Mouse (Mus musculus) WW6 (cell line): ENCODE data around the gene Zfp768.
"Not testable (repeated sequence)": the region's sequence is repeated elsewhere in the genome, so short reads cannot be mapped to it uniquely, and the experiment has no call there.

Source experiments
- DNase-seq: peaks from one replicate; pipeline ENCODE4 v3.0.0-alpha.2; 2013; ENCODE audit warnings: low read depth, low spot score

The Zfp768 gene

DNA sequence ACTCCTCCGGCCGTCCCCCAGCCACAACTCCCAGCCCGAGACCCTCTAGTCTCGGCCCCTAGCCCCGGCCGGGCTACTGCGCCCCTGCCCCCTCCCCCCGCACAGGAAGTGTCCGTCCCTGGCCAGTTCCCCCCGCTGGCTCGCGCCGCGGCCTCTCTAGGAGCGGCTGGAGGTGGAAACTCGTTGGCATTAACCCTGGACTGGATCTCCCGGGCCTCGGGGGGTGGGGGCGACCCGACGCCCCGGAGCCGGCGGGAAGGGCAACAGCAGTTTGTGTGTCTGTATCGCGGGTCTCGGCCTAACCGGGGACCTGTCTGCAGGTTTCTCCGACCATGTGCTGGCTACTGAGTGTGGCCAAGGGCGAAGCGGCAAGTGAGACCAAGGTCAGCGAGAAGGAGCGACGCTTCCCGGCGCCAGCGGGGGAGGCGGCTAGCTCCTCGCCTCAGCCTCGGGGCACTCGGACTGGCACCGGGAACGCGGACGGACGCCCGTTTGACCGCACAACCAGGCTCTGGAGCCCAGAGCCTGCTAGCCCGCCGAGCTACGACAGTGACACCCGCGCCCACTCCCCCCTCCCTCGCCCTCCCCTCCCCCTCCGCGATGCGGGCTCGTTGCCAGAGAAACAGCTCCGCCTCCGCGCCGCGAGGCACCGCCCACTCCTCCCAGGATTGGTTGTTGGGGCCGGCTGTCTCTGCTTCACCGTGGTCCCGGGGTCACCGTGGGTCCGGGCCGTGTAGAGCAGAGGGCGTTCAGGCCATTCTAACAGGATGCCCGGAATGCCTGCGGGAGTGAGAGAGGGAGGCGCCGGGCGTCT is at the start of gene Zfp768:
Gene Zfp768 (minus strand): TSS at position 78 of the 814 bp plus-strand sequence.
- DNase-seq = peak; percentile 77

DNA sequence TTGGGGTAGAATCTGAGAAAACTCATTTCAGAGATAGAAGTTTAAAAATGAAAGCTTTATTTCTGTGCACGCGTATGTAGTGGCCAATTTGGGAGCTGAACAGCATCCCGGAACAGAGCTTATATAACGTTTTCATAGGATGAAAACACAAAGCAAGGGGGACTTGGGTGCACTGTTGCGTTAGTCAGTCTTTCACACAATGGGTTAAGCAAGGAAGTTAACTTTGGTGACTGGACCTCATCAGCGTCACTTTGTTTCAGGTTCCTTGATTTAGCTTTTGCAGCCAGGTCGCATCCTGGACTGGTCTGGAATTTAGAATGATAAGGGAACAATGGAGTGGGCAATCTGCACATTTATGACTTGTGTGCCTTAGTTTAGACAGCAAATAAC is 48.5 kb upstream of the Zfp768 start:
- no peak for DNase-seq

DNA sequence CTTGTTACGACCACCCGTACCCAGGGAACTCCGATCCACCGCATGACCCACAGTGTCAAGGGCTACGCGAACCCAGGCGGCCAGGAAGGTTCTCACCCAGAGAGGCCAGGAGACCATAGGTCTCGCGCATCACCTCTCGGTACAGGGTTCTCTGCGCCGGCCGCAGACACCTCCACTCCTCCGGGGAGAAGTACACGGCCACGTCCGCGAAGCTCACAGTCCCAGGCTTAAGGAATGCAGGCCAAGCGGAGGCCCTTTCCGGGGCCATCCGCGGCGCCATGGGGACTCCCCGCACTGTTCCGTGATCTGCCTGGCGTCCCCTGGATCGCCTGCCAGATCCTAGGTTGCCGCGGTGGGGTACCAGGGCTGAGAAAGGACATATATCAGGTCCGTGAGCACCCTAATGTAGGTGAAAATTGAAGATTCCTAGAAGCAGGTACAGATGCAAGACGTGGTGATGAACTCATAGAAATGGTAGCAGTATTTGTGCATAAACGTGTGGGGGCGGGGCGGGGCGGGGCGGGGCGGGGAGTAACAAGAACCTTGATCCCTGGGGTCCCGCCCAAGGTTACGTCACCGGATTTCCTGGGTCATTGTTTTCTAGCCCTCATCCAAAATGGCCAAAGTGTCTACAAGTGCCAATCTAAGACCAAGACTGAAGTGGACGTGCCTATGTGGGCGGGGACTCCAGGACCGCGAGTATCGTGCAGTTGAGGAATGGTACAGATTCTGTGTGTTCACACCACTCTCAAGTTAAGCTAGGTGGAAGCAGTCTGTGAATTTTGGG is 48.0 kb upstream of the Zfp768 start, which contains the start of gene E430018J23Rik:
Gene E430018J23Rik (minus strand): TSS at position 473 of the 787 bp plus-strand sequence.
- peak; percentile 91 for DNase-seq

DNA sequence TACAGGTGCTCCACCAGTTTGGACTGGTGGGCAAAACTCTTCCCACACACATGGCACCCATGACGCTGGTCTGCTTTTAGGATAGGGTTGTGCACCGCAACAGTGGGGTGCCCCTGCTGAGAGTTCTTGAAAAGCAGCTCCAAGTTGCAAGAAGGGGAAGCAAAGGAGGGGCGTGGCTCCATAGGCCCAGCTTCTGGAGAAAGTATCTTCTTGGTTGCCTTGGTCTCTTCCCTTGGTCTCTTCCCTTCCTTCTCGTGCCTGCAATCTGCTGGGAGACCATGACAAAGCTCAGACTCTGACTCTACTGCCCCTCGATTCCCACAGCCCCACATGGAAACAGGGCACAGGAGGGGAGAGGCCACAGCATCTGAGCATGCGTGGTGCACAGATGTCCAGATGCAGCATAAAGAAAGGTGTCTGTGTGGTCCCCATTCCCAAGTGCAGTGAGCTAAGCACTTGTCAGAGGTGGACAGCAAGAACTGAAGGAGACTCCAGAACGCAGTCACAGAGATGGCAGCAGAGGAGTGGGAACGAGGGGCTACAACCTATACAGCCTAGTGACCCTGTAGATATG is 46.9 kb upstream of the Zfp768 start:
- DNase-seq = no peak

DNA sequence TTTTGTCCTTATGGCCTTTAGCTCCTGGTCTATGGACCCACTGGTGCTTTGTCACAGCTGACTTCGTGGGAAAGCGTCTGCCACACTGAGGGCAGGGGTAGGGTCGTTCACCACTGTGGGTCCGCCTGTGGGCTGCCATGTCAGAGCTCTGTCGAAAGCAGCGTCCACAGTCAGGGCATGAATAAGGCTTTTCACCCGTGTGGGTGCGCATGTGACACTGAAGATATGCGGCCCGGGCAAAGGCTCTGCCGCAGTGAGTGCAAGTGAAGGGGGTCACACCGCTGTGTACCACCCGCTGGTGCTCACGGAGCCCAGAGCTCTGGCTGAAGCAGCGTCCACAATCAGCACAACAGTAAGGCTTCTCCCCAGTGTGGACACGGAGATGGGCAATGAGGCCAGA is 46.1 kb upstream of the Zfp768 start:
- no peak for DNase-seq

DNA sequence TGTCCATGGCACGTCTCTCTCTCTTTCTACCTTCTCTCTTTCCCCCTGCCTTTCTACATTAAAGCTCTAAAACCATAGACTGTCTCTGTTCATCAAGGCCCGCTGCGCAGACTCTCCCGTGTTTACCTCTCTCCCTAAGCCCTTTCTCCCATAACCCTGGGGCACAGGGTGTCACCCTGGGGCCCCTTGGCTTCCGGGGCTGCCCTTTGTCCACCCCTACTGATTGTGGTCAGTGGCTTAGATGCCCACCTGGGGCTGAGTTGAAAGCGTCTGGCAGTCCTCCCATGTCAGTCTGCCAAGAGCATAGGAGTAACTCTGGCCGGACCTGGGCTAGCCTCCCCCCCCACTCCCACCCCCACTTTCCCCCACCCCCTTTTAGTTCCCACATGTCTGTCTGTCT is 44.9 kb upstream of the Zfp768 start:
- no peak for DNase-seq

DNA sequence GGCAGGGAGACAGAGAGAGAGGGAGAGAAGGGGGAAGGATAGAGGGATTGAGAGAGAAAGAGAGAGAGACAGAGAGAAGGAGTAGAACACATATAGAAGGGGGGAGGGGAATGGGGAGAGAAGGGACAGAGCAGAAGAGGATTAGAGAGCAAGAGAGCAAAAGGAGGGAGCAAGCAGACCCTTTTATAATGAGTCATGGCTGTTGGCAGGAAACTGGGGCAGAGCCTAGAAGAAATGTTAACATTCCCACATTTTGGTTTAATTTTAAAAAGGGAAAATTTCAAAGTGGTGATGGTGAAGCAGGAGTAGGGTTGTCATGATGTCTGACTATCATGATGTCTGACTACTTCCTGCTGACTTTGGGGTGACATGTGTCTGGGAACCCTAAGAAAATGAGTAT is 42.8 kb upstream of the Zfp768 start:
- DNase-seq = not testable (repeated sequence)

DNA sequence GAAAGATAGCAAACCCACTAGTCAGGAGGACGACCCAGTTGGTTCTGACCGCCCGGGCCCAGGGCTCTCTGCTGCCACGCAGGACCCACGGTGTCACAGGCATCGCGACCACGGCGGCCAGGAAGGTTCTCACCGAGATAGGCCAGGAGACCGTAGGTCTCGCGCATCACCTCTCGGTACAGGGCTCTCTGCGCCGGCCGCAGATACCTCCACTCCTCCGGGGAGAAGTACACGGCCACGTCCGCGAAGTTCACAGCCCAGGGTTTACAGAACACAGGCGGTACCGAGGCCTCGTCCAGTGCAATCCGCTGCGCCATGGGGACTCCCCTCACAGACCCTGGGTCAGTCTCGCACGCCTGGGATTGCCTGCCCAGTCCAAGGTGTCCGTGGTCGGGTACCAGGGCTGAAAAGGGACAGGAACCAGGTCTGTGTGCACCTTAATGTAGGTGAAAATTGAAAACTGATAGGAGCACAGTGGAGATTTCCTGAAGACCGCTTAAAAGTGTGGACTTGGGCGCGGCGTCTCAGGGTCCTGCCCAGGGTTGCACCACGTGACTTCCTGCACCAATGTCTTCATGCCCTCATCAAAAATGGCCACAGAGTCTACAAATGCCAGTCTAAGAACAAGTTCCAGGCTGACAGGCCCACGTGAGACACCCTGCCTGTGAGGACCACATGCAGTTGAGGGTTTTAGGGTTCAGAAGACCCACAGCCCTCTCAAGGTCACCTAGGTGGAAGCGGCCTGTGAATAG is 41.4 kb upstream of the Zfp768 start, which contains the start of gene 9130019O22Rik:
Gene 9130019O22Rik (minus strand): TSS at position 526 of the 752 bp plus-strand sequence.
- DNase-seq = peak; percentile 65

DNA sequence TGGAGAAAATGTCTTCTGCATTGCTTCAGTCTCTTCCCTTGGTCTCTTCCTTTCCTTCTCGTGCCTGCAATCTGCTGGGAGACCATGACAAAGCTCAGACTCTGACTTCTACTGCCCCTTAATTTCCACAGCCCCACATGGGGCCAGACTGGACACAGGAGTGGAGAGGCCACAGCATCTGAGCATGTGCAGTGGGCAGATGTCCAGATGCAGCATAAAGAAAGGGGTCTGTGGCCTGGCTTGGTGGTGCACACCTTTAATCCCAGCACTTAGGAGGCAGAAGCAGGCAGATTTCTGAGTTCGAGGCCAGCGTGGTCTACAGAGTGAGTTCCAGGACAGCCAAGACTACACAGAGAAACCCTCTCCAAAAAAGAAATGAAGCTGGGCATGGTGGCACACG is 40.2 kb upstream of the Zfp768 start:
- DNase-seq = not testable (repeated sequence)

DNA sequence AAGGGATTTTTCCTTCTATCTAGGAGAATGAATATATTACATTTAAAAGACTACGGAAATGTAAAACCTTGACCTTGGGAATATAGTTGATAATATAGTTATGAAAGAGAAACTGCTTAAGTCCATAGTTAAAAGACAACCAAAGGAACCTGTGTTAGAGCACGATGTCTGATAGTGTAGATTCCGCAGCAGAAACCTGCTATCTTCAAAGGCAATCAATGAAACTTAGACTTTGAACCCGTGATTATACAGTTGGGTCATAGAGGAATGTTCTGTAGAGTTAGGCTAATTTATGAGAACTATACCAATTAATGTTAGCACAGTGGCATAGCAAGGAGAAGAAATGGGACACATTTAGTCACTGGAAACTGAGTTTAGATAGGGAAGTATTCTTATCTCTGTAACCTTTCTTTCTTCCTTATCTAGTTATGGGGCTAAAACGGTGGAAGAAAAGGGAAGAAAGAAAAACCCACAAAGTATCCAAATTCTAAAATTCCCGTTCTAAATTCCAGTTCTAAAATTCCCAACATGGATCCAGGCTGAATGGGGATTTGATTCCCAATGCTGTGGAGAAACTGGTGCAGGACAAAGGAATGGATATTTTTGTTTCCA is 33.0 kb upstream of the Zfp768 start:
- no peak for DNase-seq

DNA sequence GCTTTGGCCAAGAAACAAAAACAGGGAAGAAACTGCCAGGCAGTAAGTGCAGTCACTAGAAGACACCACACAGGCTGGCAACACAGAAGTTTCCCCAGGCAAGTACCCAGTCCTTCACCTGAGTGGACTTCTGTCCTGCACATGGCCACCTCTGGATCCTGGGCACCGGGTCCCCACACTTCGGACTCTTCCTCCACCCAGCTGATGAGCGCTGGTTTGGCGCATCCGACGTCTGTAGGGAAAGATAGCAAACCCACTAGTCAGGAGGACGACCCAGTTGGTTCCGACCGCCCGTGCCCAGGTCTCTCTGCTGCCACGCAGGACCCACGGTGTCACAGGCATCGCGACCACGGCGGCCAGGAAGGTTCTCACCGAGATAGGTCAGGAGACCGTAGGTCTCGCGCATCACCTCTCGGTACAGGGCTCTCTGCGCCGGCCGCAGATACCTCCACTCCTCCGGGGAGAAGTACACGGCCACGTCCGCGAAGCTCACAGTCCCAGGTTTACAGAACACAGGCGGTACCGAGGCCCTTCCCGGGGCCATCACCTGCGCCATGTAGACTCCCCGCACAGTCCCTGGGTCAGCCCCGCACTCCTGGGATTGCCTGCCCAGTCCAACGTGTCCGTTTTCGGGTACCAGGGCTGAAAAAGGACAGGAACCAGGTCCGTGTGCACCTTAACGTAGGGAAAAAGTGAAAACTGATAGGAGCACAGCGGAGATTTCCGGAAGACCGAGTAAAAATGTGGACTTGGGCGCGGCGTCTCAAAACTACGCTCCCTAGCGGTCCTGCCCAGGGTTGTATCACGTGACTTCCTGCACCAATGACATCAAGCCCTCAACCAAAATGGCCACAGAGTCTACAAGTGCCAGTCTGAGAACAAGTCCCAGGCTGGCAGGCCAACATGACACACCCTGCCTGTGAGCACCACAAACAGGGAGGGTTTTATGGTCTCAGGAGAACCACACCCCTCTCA is 30.2 kb upstream of the Zfp768 start, which contains the start of gene Zfp747:
Gene Zfp747 (minus strand): TSS at position 780 of the 975 bp plus-strand sequence.
- DNase-seq = peak; percentile 81

DNA sequence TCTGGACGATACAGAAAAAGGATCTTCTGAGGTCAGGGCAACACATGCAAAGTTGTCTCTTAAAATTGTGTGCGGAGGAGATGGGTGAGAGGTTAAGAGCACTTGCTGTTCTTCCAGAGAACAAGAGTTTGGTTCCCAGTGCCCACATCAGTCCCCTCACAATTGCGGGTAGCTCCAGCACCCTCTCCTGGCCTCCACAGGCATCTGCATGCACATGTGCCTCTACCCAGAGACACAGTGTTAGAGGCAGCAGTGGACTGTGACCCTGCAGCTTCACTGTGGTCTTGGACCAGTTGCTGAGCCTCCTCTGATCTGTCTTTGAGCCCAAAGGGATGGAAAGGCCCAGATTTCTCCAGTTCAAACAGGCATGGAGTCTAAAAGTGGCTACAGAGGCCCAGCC is 26.5 kb upstream of the Zfp768 start:
- DNase-seq = not testable (repeated sequence)

DNA sequence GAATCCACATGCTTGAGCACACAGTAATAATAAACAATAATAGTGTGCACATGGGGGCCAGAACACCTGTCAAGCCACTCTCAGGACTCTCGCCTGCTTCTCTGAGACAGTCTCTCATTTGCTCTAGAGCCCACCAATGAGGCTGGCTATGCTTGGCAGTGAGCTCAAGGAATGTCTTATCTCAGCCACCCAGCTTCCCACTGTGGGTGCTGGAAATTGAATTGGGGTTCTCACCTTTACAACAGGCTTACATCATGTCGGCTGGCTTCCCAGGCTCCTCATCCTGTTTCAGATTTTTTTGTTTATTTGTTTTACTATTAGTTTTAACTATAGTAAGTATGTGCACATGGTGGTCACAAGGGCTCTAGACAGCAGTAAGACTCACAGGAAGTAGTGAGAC is 25.8 kb upstream of the Zfp768 start:
- no peak for DNase-seq

DNA sequence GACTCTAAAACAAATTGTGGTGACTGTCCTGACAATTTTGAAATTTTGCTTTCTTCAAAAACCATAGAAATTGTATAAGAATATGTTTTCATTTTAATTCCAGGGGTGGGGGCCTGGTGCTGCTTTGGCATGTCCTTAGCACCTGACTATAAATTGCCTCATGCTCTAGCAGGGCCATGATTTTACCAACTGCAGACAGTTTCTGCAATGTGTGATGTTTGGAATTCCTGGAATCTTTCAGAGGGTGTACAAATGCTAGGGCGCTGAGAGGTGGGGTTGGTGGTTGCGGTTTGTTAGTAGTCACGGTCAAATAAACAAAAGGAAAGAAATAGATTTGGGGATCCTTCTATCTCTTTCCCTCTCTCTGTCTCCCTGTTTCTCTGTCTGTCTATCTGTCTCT is 20.9 kb upstream of the Zfp768 start:
- DNase-seq = no peak

DNA sequence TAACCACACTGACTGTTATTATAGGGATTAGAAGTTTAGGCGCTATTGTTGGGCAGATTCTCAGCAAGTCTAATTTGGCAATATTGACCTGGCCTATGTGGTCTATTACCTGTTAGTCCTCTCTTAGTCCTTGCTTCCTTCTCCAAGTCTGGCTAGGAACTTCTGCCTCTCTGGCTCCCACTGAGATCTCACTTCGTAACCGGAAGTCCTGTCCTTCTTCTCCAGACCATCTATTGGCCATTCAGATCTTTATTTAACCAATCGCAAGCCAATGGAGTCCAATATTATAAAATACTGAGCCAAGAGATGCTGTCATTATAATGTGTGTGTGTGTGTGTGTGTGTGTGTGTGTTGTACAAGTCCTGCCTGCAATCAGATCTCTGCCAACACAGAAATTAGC is 18.8 kb upstream of the Zfp768 start:
- DNase-seq = no peak

DNA sequence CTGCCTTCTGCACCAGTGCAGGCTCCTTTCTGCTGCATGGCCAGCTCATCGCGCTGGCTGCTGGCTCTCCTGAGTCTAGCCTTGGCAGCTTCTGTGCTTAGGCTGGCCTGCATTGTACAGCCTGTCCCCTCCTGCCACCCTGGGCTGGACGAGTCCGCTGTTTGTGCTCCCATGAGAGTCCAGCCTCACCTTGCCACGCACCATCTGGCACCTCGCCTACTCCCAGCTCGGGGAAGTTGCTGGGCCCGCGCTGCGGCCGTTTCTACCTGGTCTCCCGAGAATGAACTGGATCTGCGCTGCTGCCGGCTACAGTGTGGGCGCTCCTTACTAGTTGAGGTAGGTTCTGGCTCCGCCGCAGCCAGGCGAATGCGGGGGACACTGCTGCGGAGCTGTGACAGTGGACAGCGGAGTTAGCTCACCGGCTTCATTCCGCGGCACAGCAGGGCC is 18.1 kb upstream of the Zfp768 start:
- no peak for DNase-seq

DNA sequence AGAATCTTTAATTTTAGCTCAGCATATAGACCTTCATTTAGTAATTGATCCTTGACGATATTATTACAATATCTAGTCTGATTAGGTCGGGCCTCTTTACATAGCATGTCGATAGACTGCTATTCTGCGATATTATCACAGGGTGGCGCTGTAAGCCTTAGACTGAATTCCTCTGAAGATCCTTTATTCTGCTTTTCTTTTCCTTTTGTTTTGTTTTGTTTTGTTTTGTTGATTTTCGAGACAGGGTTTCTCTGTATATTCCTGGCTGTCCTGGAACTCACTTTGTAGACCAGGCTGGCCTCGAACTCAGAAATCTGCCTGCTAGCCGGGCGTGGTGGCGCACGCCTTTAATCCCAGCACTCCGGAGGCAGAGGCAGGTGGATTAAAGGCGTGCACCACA is 17.0 kb upstream of the Zfp768 start:
- DNase-seq = not testable (repeated sequence)

DNA sequence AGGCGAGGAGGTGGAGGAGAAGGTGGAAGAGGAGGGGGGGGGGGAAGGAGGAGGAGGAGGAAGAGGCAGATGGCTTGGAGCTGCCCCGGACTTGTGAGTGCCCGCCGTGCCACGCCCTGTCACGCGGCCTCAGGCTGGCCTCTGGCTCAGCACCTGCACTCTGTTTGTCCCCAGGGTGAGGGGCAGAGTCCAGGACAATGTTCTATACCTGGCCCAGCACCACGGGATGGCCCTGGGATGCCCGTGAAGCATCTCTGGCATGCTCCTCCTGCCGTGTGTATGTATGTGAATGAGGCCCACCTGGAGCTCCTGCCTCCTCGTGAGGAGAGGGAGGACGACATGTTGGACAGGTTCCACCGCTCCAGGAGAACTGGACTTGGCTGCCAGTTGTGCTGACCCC is 16.1 kb upstream of the Zfp768 start:
- no peak for DNase-seq

DNA sequence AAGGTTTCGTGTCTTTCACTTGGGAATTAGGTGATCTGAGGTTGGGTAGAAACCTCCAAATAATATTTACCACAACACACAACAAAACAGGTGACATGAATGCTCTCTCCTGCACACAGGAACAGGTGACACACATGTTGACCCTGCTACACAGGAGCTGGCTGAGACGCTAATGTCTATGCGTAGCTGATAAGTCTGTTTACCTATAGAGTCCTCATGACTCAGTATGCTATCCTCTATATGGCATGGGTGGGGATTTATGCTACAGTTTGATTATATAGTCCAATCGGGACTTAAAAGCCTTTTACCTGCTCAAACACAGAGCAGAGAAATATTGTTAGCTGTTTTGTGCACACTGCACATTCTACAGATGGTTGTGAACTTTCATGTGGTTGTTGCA is 14.9 kb upstream of the Zfp768 start:
- DNase-seq = no peak

DNA sequence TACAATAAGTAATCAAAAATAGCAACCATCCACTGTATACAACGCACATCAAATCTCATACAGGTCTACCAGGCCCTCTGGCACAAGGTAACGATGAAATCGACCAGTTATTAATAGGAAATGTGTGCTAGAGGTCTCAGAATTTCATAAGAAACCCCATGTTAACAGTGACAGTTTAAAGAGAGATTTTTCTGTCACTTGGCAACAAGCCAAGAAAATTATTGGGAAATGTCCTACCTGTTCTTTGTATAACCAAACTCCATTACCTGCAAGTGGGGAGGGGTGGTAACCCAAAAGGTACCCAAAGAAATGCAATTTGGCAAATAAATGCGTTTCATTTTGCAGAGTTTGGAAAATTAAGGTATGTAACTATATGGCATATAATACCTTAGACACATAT is 13.1 kb upstream of the Zfp768 start:
- DNase-seq = no peak
